In genomic region chr10:51151833-51152232, GRCm38 (mm10) we compare ENCODE assay signal across 32 mouse cellular contexts.
"Had no signal": no experiment of that assay in that cellular context is flagged by ENCODE, and none has a peak within 500 bp of the region (broad histone marks: within the 10 kb centered on the region; RNA-seq: fewer than 3 reads in every experiment).

No protein-coding gene starts in this region.

- H3K27ac ChIP-seq: heart, embryonic 10.5 days; heart, embryonic 13.5 days; heart, embryonic 15.5 days; hindbrain, embryonic 10.5 days; hindbrain, embryonic 12.5 days; hindbrain, embryonic 13.5 days; hindbrain, embryonic 14.5 days; hindbrain, embryonic 15.5 days; hindbrain, postnatal 0 days; intestine, embryonic 15.5 days; kidney, embryonic 15.5 days; kidney, postnatal 0 days; layer of hippocampus, adult 2 months; left cerebral cortex, adult 2 months had no signal

- H3K9me3 ChIP-seq: heart, embryonic 10.5 days; heart, embryonic 12.5 days; heart, embryonic 13.5 days; heart, embryonic 15.5 days; hindbrain, embryonic 10.5 days; hindbrain, embryonic 12.5 days; hindbrain, embryonic 13.5 days; hindbrain, embryonic 15.5 days; intestine, embryonic 15.5 days; kidney, embryonic 15.5 days had no signal

- H3K9ac ChIP-seq: heart, embryonic 12.5 days; heart, embryonic 13.5 days; heart, embryonic 15.5 days; hindbrain, embryonic 12.5 days; hindbrain, embryonic 13.5 days; hindbrain, embryonic 14.5 days; hindbrain, embryonic 15.5 days; intestine, embryonic 15.5 days; kidney, embryonic 15.5 days had no signal

- H3K27me3 ChIP-seq: heart, embryonic 12.5 days; heart, embryonic 13.5 days; heart, embryonic 15.5 days; intestine, embryonic 15.5 days; kidney, embryonic 15.5 days had no signal

- H3K36me3 ChIP-seq: heart, embryonic 10.5 days; heart, embryonic 12.5 days; heart, embryonic 13.5 days; heart, embryonic 15.5 days; hindbrain, embryonic 10.5 days; hindbrain, embryonic 12.5 days; hindbrain, embryonic 13.5 days; hindbrain, embryonic 15.5 days; intestine, embryonic 15.5 days; kidney, embryonic 15.5 days had no signal

- H3K4me3 ChIP-seq: heart, embryonic 10.5 days; heart, embryonic 12.5 days; heart, embryonic 13.5 days; heart, embryonic 15.5 days; hindbrain, embryonic 10.5 days; hindbrain, embryonic 12.5 days; hindbrain, embryonic 13.5 days; hindbrain, embryonic 15.5 days; intestine, embryonic 15.5 days; kidney, embryonic 15.5 days; layer of hippocampus, adult 2 months; left cerebral cortex, adult 2 months had no signal

- H3K4me1 ChIP-seq: heart, embryonic 10.5 days; heart, embryonic 12.5 days; heart, embryonic 13.5 days; heart, embryonic 15.5 days had no signal

- DNase-seq: heart, postnatal 10 days; heart, postnatal 14 days; heart, postnatal 36 days; heart, postnatal 4 days; kidney, adult 11 months; kidney, adult 18-20 months; kidney, adult 2 months; kidney, adult 8-10 months; kidney, adult 9 months; kidney, postnatal 10 days; kidney, postnatal 14 days; kidney, postnatal 25 days; kidney, postnatal 36 days; kidney, postnatal 4 days; layer of hippocampus, adult 9-11 months; layer of hippocampus, postnatal 36 days had no signal

- H3K4me2 ChIP-seq: heart, embryonic 11.5 days; heart, embryonic 12.5 days; heart, embryonic 13.5 days; heart, embryonic 15.5 days; hindbrain, embryonic 12.5 days; hindbrain, embryonic 13.5 days; hindbrain, embryonic 14.5 days; hindbrain, embryonic 15.5 days; intestine, embryonic 15.5 days; kidney, embryonic 15.5 days had no signal
